Mouse (Mus musculus) layer of hippocampus, adult 9-10 months (tissue): ENCODE measurements around the gene Olfr1056.
"Not testable (repeated sequence)": the region's sequence is repeated elsewhere in the genome, so short reads cannot be mapped to it uniquely, and the experiment has no call there.

Experiments
- DNase-seq: peaks from one replicate; pipeline ENCODE4 v3.0.0; 2022; ENCODE audit warnings: low spot score

The Olfr1056 gene

GRCm38 (mm10) chr2:86362369-86362768, at the start of gene Olfr1056:
Olfr1056 (minus strand) TSS chr2:86362469.
- DNase-seq, result no peak

- DNase-seq, result no peak
Observed at GRCm38 (mm10) chr2:86395114-86395513, 32.8 kb upstream of the Olfr1056 start.

GRCm38 (mm10) chr2:86388461-86388860, 26.2 kb upstream of the Olfr1056 start, which contains the start of gene Olfr1058:
Olfr1058 (minus strand) TSS chr2:86388561.
- not testable (repeated sequence) for DNase-seq

GRCm38 (mm10) chr2:86378293-86378692, 16.0 kb upstream of the Olfr1056 start, which contains the start of gene Olfr1057:
Olfr1057 (minus strand) TSS chr2:86378393.
- DNase-seq, result no peak

GRCm38 (mm10) chr2:86366342-86366741, 4.1 kb upstream of the Olfr1056 start:
- DNase-seq, result not testable (repeated sequence)

GRCm38 (mm10) chr2:86351751-86352150, 10.5 kb downstream of the Olfr1056 start:
- peak; percentile 17 for DNase-seq

- DNase-seq, result no peak
Observed at GRCm38 (mm10) chr2:86350184-86350583, 12.1 kb downstream of the Olfr1056 start, which contains the start of gene Olfr1055. Olfr1055 (minus strand) TSS chr2:86350284.

GRCm38 (mm10) chr2:86335333-86335732, 26.9 kb downstream of the Olfr1056 start, which contains the start of gene Olfr1054:
Olfr1054 (minus strand) TSS chr2:86335433.
- DNase-seq, result no peak

- DNase-seq, result no peak
Observed at GRCm38 (mm10) chr2:86315184-86315583, 47.1 kb downstream of the Olfr1056 start, which contains the start of gene Olfr1053. Olfr1053 (minus strand) TSS chr2:86315284.
